Mouse (Mus musculus) adipocyte (in vitro differentiated cells): Measurements from ENCODE around the gene 4933402J07Rik.

Experiments used
- DNase-seq: peaks from one replicate; pipeline ENCODE4 v3.0.0-alpha.2; 2016; ENCODE audit warnings: low spot score

The 4933402J07Rik gene

GRCm38 (mm10) chr8:87563553-87563952 is at the start of gene 4933402J07Rik:
Gene 4933402J07Rik, plus strand, starts transcription at chr8:87563853.
- no peak for DNase-seq

GRCm38 (mm10) chr8:87517132-87517531 is 46.5 kb upstream of the 4933402J07Rik start:
- DNase-seq, result no peak

GRCm38 (mm10) chr8:87525006-87525405 is 38.6 kb upstream of the 4933402J07Rik start:
- no peak for DNase-seq

GRCm38 (mm10) chr8:87531176-87531575 is 32.5 kb upstream of the 4933402J07Rik start:
- peak; percentile 28 for DNase-seq

GRCm38 (mm10) chr8:87533476-87533875 is 30.2 kb upstream of the 4933402J07Rik start:
- DNase-seq, result no peak

GRCm38 (mm10) chr8:87534846-87535245 is 28.8 kb upstream of the 4933402J07Rik start:
- DNase-seq, result peak; percentile 10

- peak; percentile 85 for DNase-seq
These were observed 26.9 kb upstream of the 4933402J07Rik start for GRCm38 (mm10) chr8:87536615-87537329.

GRCm38 (mm10) chr8:87539829-87540394 is 23.7 kb upstream of the 4933402J07Rik start:
- no peak for DNase-seq

GRCm38 (mm10) chr8:87549881-87550280 is 13.8 kb upstream of the 4933402J07Rik start:
- no peak for DNase-seq

GRCm38 (mm10) chr8:87552801-87553200 is 10.9 kb upstream of the 4933402J07Rik start:
- DNase-seq, result no peak

GRCm38 (mm10) chr8:87560801-87561200 is 2.9 kb upstream of the 4933402J07Rik start:
- DNase-seq, result no peak

- no peak for DNase-seq
These were observed 5.5 kb downstream of the 4933402J07Rik start for GRCm38 (mm10) chr8:87569203-87569602.

- no peak for DNase-seq
These were observed 6.3 kb downstream of the 4933402J07Rik start for GRCm38 (mm10) chr8:87569706-87570563.

GRCm38 (mm10) chr8:87570564-87570855 is 6.9 kb downstream of the 4933402J07Rik start:
- no peak for DNase-seq

GRCm38 (mm10) chr8:87570880-87571279 is 7.2 kb downstream of the 4933402J07Rik start:
- DNase-seq, result no peak

GRCm38 (mm10) chr8:87594272-87594671 is 30.6 kb downstream of the 4933402J07Rik start:
- peak; percentile 79 for DNase-seq

GRCm38 (mm10) chr8:87602731-87603130 is 39.1 kb downstream of the 4933402J07Rik start:
- no peak for DNase-seq

- DNase-seq, result no peak
These were observed 45.5 kb downstream of the 4933402J07Rik start for GRCm38 (mm10) chr8:87609110-87609509.

GRCm38 (mm10) chr8:87609651-87610192 is 46.1 kb downstream of the 4933402J07Rik start:
- DNase-seq, result no peak

GRCm38 (mm10) chr8:87613701-87614100 is 50.0 kb downstream of the 4933402J07Rik start:
- no peak for DNase-seq

GRCm38 (mm10) chr8:87619118-87619517 is 55.5 kb downstream of the 4933402J07Rik start:
- peak; percentile 10 for DNase-seq

- no peak for DNase-seq
These were observed 55.9 kb downstream of the 4933402J07Rik start for GRCm38 (mm10) chr8:87619529-87619928.

- DNase-seq, result no peak
These were observed 56.6 kb downstream of the 4933402J07Rik start for GRCm38 (mm10) chr8:87620225-87620624.
